In genomic region chr10:69979636-69980035, GRCm38 (mm10) we compare ENCODE assay signal across 12 mouse cellular contexts.
"Had no signal": no experiment of that assay in that cellular context is flagged by ENCODE, and none has a peak within 500 bp of the region (broad histone marks: within the 10 kb centered on the region; RNA-seq: fewer than 3 reads in every experiment).

No protein-coding gene starts in this region.

- H3K4me3 ChIP-seq: liver, embryonic 13.5 days had no signal

- H3K27ac ChIP-seq: liver, embryonic 13.5 days had no signal

- H3K9me3 ChIP-seq: liver, embryonic 13.5 days had no signal

- H3K27me3 ChIP-seq: liver, embryonic 13.5 days had no signal

- H3K4me2 ChIP-seq: liver, embryonic 13.5 days; midbrain, embryonic 11.5 days had no signal

- H3K36me3 ChIP-seq: liver, embryonic 13.5 days had no signal

- H3K9ac ChIP-seq: liver, embryonic 13.5 days had no signal

- DNase-seq: kidney, postnatal 14 days; kidney, postnatal 4 days; layer of hippocampus, adult 9-11 months; liver, embryonic 13.5 days; lung, adult 2 months; lung, postnatal 14 days; lung, postnatal 4 days; midbrain, embryonic 14.5 days; thymus, adult 2 months; thymus, postnatal 14 days; thymus, postnatal 4 days had no signal
